8 mouse cellular contexts compared by ENCODE assay signal in genomic region chr11:69765221-69766125, GRCm38 (mm10). TPM values are rescaled to one million over a fixed set of nuclear protein-coding genes. Genes with fewer than 3 reads are reported as not detected.
A peak's percentile ranks its signal among the peaks of the same experiment; 100 is the strongest.
DNase-seq lines count a peak whose midpoint lies in the region; ATAC-seq and TF ChIP-seq lines count a peak whose summit lies in the region.

Gene Zbtb4, plus strand, starts transcription at chr11:69765912.

- H3K4me2 ChIP-seq in intestine, embryonic 15.5 days (replicated peaks) = peak within 1 kb of the TSS; percentile 81
- H3K4me2 ChIP-seq in limb, embryonic 11.5 days (ENCODE audit: low read depth, severe bottlenecking) = peak within 1 kb of the TSS; percentile 87
- H3K4me2 ChIP-seq in midbrain, embryonic 12.5 days (replicated peaks) = peak within 1 kb of the TSS; percentile 69

- 18% methylated on average over 39 of the region's 55 CpGs for WGBS in intestine, embryonic 15.5 days
- 25% methylated on average over 32 of the region's 55 CpGs for WGBS in limb, embryonic 11.5 days
- WGBS in midbrain, embryonic 12.5 days = 30% methylated on average over 29 of the region's 55 CpGs

- no peaks in the 10 kb centered on the region for H3K27me3 ChIP-seq in intestine, embryonic 15.5 days (replicated peaks)
- H3K27me3 ChIP-seq in limb, embryonic 11.5 days (ENCODE audit: control insufficient read depth, insufficient read depth, low read length) = no peaks in the 10 kb centered on the region
- H3K27me3 ChIP-seq in midbrain, embryonic 12.5 days = peaks cover 8% of the 10 kb centered on the region
- H3K27me3 ChIP-seq in testis, adult 2 months (ENCODE audit: control insufficient read depth, insufficient read depth, low read length) = no peaks in the 10 kb centered on the region

- DNase-seq in urinary bladder, postnatal 25 days (ENCODE audit: low spot score) = peak; percentile 36
- no peak for DNase-seq in urinary bladder, postnatal 4 days (ENCODE audit: low spot score in 2 of 2)
- DNase-seq in cerebellum, postnatal 25 days = peak; percentile 70 to 80
- no peak for DNase-seq in gonadal fat pad, adult 2 months (ENCODE audit: low read depth)
- peak; percentile 50 for DNase-seq in limb, embryonic 11.5 days (ENCODE audit: low spot score)

- TF ChIP-seq CTCF in testis, adult 2 months (IDR thresholded peaks at IDR 0.05; ENCODE audit: control insufficient read depth, insufficient read depth, insufficient replicate concordance, low read depth, low read length) = no peak

- peak within 1 kb of the TSS; percentile 95 for H3K4me3 ChIP-seq in intestine, embryonic 15.5 days (replicated peaks)
- peak within 1 kb of the TSS; percentile 90 for H3K4me3 ChIP-seq in limb, embryonic 11.5 days (ENCODE audit: low read depth, low read length)
- peak within 1 kb of the TSS; percentile 72 for H3K4me3 ChIP-seq in midbrain, embryonic 12.5 days
- peak within 1 kb of the TSS; percentile 85 for H3K4me3 ChIP-seq in testis, adult 2 months (ENCODE audit: control insufficient read depth, low read depth, low read length)

- peak; percentile 72 for ATAC-seq in intestine, embryonic 15.5 days
- peak; percentile 61 for ATAC-seq in limb, embryonic 11.5 days (ENCODE audit: insufficient number of reproducible peaks, low FRiP score, low TSS enrichment, low read depth)
- peak; percentile 75; the same call in 1 of the 2 replicates for ATAC-seq in midbrain, embryonic 12.5 days (ENCODE audit: low FRiP score, low read depth)

- H3K9ac ChIP-seq in intestine, embryonic 15.5 days = peak within 1 kb of the TSS; percentile 93
- H3K9ac ChIP-seq in limb, embryonic 11.5 days (ENCODE audit: low read length) = peak within 1 kb of the TSS; percentile 91
- H3K9ac ChIP-seq in midbrain, embryonic 12.5 days (replicated peaks) = peak within 1 kb of the TSS; percentile 92

- H3K4me1 ChIP-seq in intestine, embryonic 15.5 days (replicated peaks) = peaks cover 24% of the 10 kb centered on the region
- H3K4me1 ChIP-seq in limb, embryonic 11.5 days (ENCODE audit: control insufficient read depth, insufficient read depth, low read length) = peaks cover 15% of the 10 kb centered on the region
- peaks cover 22% of the 10 kb centered on the region for H3K4me1 ChIP-seq in midbrain, embryonic 12.5 days
- H3K4me1 ChIP-seq in testis, adult 2 months (ENCODE audit: control insufficient read depth, insufficient read depth, low read length) = peaks cover 12% of the 10 kb centered on the region

- H3K36me3 ChIP-seq in intestine, embryonic 15.5 days = no peaks in the 10 kb centered on the region
- no peaks in the 10 kb centered on the region for H3K36me3 ChIP-seq in limb, embryonic 11.5 days (ENCODE audit: control insufficient read depth, insufficient read depth, low read length)
- no peaks in the 10 kb centered on the region for H3K36me3 ChIP-seq in midbrain, embryonic 12.5 days
- no peaks in the 10 kb centered on the region for H3K36me3 ChIP-seq in testis, adult 2 months (ENCODE audit: control insufficient read depth, insufficient read depth, low read length)

- no peaks in the 10 kb centered on the region for H3K9me3 ChIP-seq in intestine, embryonic 15.5 days
- no peaks in the 10 kb centered on the region for H3K9me3 ChIP-seq in limb, embryonic 11.5 days (ENCODE audit: control insufficient read depth, low read length)
- no peaks in the 10 kb centered on the region for H3K9me3 ChIP-seq in midbrain, embryonic 12.5 days

- TF ChIP-seq POLR2A in testis, adult 2 months (IDR thresholded peaks at IDR 0.05; ENCODE audit: control insufficient read depth, low read depth, low read length) = no peak

- H3K27ac ChIP-seq in intestine, embryonic 15.5 days = peak within 1 kb of the TSS; percentile 90
- H3K27ac ChIP-seq in limb, embryonic 11.5 days (replicated peaks; ENCODE audit: low read depth, low read length) = peak within 1 kb of the TSS; percentile 47
- H3K27ac ChIP-seq in midbrain, embryonic 12.5 days (replicated peaks) = peak within 1 kb of the TSS; percentile 72
- H3K27ac ChIP-seq in testis, adult 2 months (ENCODE audit: control insufficient read depth, insufficient read depth, low read depth, low read length) = peak within 1 kb of the TSS; percentile 63

RNA-seq across cellular contexts. Expression of gene Zbtb4, which starts in this region (rescaled TPM):
- 30.6 and 32.9 TPM in 2 replicates for polyA plus RNA-seq in gonadal fat pad, adult 2 months (2012; rRNA removed)
- polyA plus RNA-seq in intestine, embryonic 15.5 days (2015; fragmentation: Nextera tagmentation; extraction: Ambion mirVana) = 2.3 and 2.4 TPM in 2 replicates
- polyA plus RNA-seq in limb, embryonic 11.5 days (2014; fragmentation: Nextera tagmentation; extraction: Ambion mirVana) = 0.96 and 1.1 TPM in 2 replicates
- 2.0 TPM in 2 replicates for polyA plus RNA-seq in midbrain, embryonic 12.5 days (2016; fragmentation: Nextera tagmentation; extraction: Ambion mirVana)
- polyA plus RNA-seq in testis, adult 2 months (2012; rRNA removed) = 5.1 and 6.0 TPM in 2 replicates

Comparison
In these comparisons a context has a peak if more than half of its experiments do, and no peak if none do; other contexts are left out.
1. DNase-seq: peak in urinary bladder, postnatal 25 days (single experiment), cerebellum, postnatal 25 days (2 of 2) and limb, embryonic 11.5 days (single experiment); none in urinary bladder, postnatal 4 days (0 of 2) and gonadal fat pad, adult 2 months (single experiment).
2. Peak in every context shown above with its lines, with median percentiles within 50 percentile points of each other: ATAC-seq, H3K27ac ChIP-seq, H3K4me2 ChIP-seq, H3K4me3 ChIP-seq and H3K9ac ChIP-seq.